Mouse (Mus musculus) CH12.LX (cell line): ENCODE measurements around the gene Ankmy2.

Experiments
- CTCF ChIP-seq, 2 experiments: IDR thresholded peaks in 1 of 2; conservative IDR thresholded peaks in 1 of 2; 2 replicates each; pipeline ENCODE4 v1.5.1; 2011 to 2012; ENCODE audit warnings: low read depth in 2 of 2, low read length in 2 of 2, improper control_type of control experiment in 1 of 2, inconsistent platforms in 1 of 2, mild to moderate bottlenecking in 1 of 2, moderate library complexity in 1 of 2
- HCFC1 ChIP-seq: IDR thresholded peaks from 2 replicates; pipeline ENCODE4 v1.6.1; 2012; ENCODE audit warnings: low read depth, mild to moderate bottlenecking, inconsistent platforms, low read length, improper control_type of control experiment
- MAX ChIP-seq: IDR thresholded peaks from 2 replicates; pipeline ENCODE4 v1.6.1; 2011; ENCODE audit warnings: low read length, improper control_type of control experiment
- MXI1 ChIP-seq: IDR thresholded peaks from 2 replicates; pipeline ENCODE4 v1.6.1; 2011; ENCODE audit warnings: mild to moderate bottlenecking, low read depth, low read length, improper control_type of control experiment
- PAX5 ChIP-seq: IDR thresholded peaks from 2 replicates; pipeline ENCODE4 v1.6.1; 2012; ENCODE audit warnings: low read length, inconsistent platforms, mixed read lengths
- POLR2A ChIP-seq: IDR thresholded peaks from 2 replicates; pipeline ENCODE4 v1.6.1; 2011; ENCODE audit warnings: low read depth, mild to moderate bottlenecking, improper control_type of control experiment, low read length
- RCOR1 ChIP-seq: conservative IDR thresholded peaks from 2 replicates; pipeline ENCODE4 v1.6.1; 2012; ENCODE audit warnings: low read depth, mild to moderate bottlenecking, inconsistent platforms, low read length, improper control_type of control experiment
- ZC3H11A ChIP-seq: IDR thresholded peaks from 2 replicates; pipeline ENCODE4 v1.6.1; 2012; ENCODE audit warnings: low read depth, mild to moderate bottlenecking, inconsistent platforms, low read length, improper control_type of control experiment
- ZKSCAN1 ChIP-seq: IDR thresholded peaks from 2 replicates; pipeline ENCODE4 v1.6.1; 2012; ENCODE audit warnings: low read depth, inconsistent platforms, low read length, improper control_type of control experiment, borderline replicate concordance

GRCm38 (mm10) chr12:36231386-36231785, 74.5 kb downstream of the Ankmy2 start:
- TF ChIP-seq MAX (no peak), CTCF (conservative IDR thresholded peaks at IDR 0.05 in 1 of 2, IDR thresholded peaks at IDR 0.05 in 1 of 2; ENCODE audit: low read depth in 2 of 2, low read length in 2 of 2) (no peak), PAX5 (no peak), ZC3H11A (no peak), MXI1 (no peak), POLR2A (no peak), RCOR1 (no peak), ZKSCAN1 (no peak), HCFC1 (no peak)
